Mouse (Mus musculus): ENCODE results near the gene Psma1.
A peak's percentile ranks its signal among the peaks of the same experiment; 100 is the strongest.

The Psma1 gene

GRCm38 (mm10) chr7:114276005-114276752, at the start of gene Psma1:
TSS of gene Psma1 (minus strand) at chr7:114276118.
- DNase-seq (ENCODE audit: inconsistent age in 2 of 2, low spot score in 1 of 2): peak; percentile 97 to 98

- no peak for DNase-seq (ENCODE audit: inconsistent age in 2 of 2, low spot score in 1 of 2)
Observed at GRCm38 (mm10) chr7:114323527-114323926, 47.6 kb upstream of the Psma1 start.

GRCm38 (mm10) chr7:114322531-114323441, 46.9 kb upstream of the Psma1 start:
- DNase-seq (ENCODE audit: inconsistent age in 2 of 2, low spot score in 1 of 2): peak in 1 of 2 experiments; percentile 31

- DNase-seq (ENCODE audit: inconsistent age in 2 of 2, low spot score in 1 of 2): no peak
Observed at GRCm38 (mm10) chr7:114321694-114322372, 45.9 kb upstream of the Psma1 start.

- no peak for DNase-seq (ENCODE audit: inconsistent age in 2 of 2, low spot score in 1 of 2)
Observed at GRCm38 (mm10) chr7:114317896-114318295, 42.0 kb upstream of the Psma1 start.

GRCm38 (mm10) chr7:114317389-114317792, 41.5 kb upstream of the Psma1 start:
- DNase-seq (ENCODE audit: inconsistent age in 2 of 2, low spot score in 1 of 2): peak; percentile 23 to 51

GRCm38 (mm10) chr7:114316361-114316871, 40.5 kb upstream of the Psma1 start:
- DNase-seq (ENCODE audit: inconsistent age in 2 of 2, low spot score in 1 of 2): no peak

GRCm38 (mm10) chr7:114311209-114311608, 35.3 kb upstream of the Psma1 start:
- DNase-seq (ENCODE audit: inconsistent age in 2 of 2, low spot score in 1 of 2): no peak

- DNase-seq (ENCODE audit: inconsistent age in 2 of 2, low spot score in 1 of 2): no peak
Observed at GRCm38 (mm10) chr7:114309020-114309419, 33.1 kb upstream of the Psma1 start.

GRCm38 (mm10) chr7:114301293-114301782, 25.4 kb upstream of the Psma1 start:
- no peak for DNase-seq (ENCODE audit: inconsistent age in 2 of 2, low spot score in 1 of 2)

- no peak for DNase-seq (ENCODE audit: inconsistent age in 2 of 2, low spot score in 1 of 2)
Observed at GRCm38 (mm10) chr7:114300782-114301181, 24.9 kb upstream of the Psma1 start.

GRCm38 (mm10) chr7:114299247-114299646, 23.3 kb upstream of the Psma1 start:
- DNase-seq (ENCODE audit: inconsistent age in 2 of 2, low spot score in 1 of 2): no peak

GRCm38 (mm10) chr7:114294698-114295097, 18.8 kb upstream of the Psma1 start:
- DNase-seq (ENCODE audit: inconsistent age in 2 of 2, low spot score in 1 of 2): no peak

- DNase-seq (ENCODE audit: inconsistent age in 2 of 2, low spot score in 1 of 2): peak in 1 of 2 experiments; percentile 46
Observed at GRCm38 (mm10) chr7:114293903-114294302, 18.0 kb upstream of the Psma1 start.

GRCm38 (mm10) chr7:114292501-114292971, 16.6 kb upstream of the Psma1 start:
- DNase-seq (ENCODE audit: inconsistent age in 2 of 2, low spot score in 1 of 2): peak; percentile 77 to 88

GRCm38 (mm10) chr7:114291461-114292335, 15.8 kb upstream of the Psma1 start:
- DNase-seq (ENCODE audit: inconsistent age in 2 of 2, low spot score in 1 of 2): peak in 1 of 2 experiments; percentile 60

- no peak for DNase-seq (ENCODE audit: inconsistent age in 2 of 2, low spot score in 1 of 2)
Observed at GRCm38 (mm10) chr7:114290078-114290506, 14.2 kb upstream of the Psma1 start.

- DNase-seq (ENCODE audit: inconsistent age in 2 of 2, low spot score in 1 of 2): no peak
Observed at GRCm38 (mm10) chr7:114284296-114284910, 8.5 kb upstream of the Psma1 start.

GRCm38 (mm10) chr7:114283006-114283405, 7.1 kb upstream of the Psma1 start:
- no peak for DNase-seq (ENCODE audit: inconsistent age in 2 of 2, low spot score in 1 of 2)

Measured in adrenal gland, adult (tissue).